In genomic region chr11:8469537-8469936, GRCm38 (mm10) we compare ENCODE assay signal across 12 mouse cellular contexts.
DNase-seq lines count a peak whose midpoint lies in the region; ATAC-seq and TF ChIP-seq lines count a peak whose summit lies in the region.
"Had no signal": no experiment of that assay in that cellular context is flagged by ENCODE, and none has a peak within 500 bp of the region (broad histone marks: within the 10 kb centered on the region; RNA-seq: fewer than 3 reads in every experiment).

No protein-coding gene starts in this region.

- no peak overlapping the region for H3K9ac ChIP-seq in limb, embryonic 14.5 days (ENCODE audit: low read depth, low read length, severe bottlenecking)
- H3K9ac ChIP-seq in hindbrain, embryonic 11.5 days (ENCODE audit: low read depth, low read length) = no peak overlapping the region

- no peaks in the 10 kb centered on the region for H3K36me3 ChIP-seq in heart, embryonic 10.5 days
- H3K36me3 ChIP-seq in E14TG2a.4 (ENCODE audit: insufficient read depth, low read length) = peaks cover 73% of the 10 kb centered on the region
- peaks cover 45% of the 10 kb centered on the region for H3K36me3 ChIP-seq in limb, embryonic 14.5 days (ENCODE audit: control insufficient read depth, insufficient read depth, low read length)
- H3K36me3 ChIP-seq in hindbrain, embryonic 11.5 days (ENCODE audit: control insufficient read depth, insufficient read depth, low read length) = no peaks in the 10 kb centered on the region
- H3K36me3 ChIP-seq: forebrain, embryonic 12.5 days had no signal

- peak overlapping the region; percentile 86 for H3K27ac ChIP-seq in heart, embryonic 10.5 days
- peak overlapping the region; percentile 91 for H3K27ac ChIP-seq in limb, embryonic 14.5 days (replicated peaks; ENCODE audit: low read depth, low read length)
- no peak overlapping the region for H3K27ac ChIP-seq in hindbrain, embryonic 11.5 days (ENCODE audit: low read depth, low read length)

- H3K4me1 ChIP-seq in heart, embryonic 10.5 days = peaks cover 44% of the 10 kb centered on the region
- peaks cover 77% of the 10 kb centered on the region for H3K4me1 ChIP-seq in E14TG2a.4 (replicated peaks; ENCODE audit: low read depth, low read length)
- peaks cover 42% of the 10 kb centered on the region for H3K4me1 ChIP-seq in limb, embryonic 14.5 days (ENCODE audit: control insufficient read depth, insufficient read depth, low read length)
- H3K4me1 ChIP-seq in hindbrain, embryonic 11.5 days (replicated peaks; ENCODE audit: control insufficient read depth, insufficient read depth, low read length) = no peaks in the 10 kb centered on the region

- H3K4me2 ChIP-seq in limb, embryonic 14.5 days (replicated peaks; ENCODE audit: low read depth, low read length, severe bottlenecking) = no peak overlapping the region
- H3K4me2 ChIP-seq in hindbrain, embryonic 11.5 days (replicated peaks; ENCODE audit: low read depth, low read length) = no peak overlapping the region

- no peak for DNase-seq in heart, embryonic 10.5 days (ENCODE audit: low spot score)
- DNase-seq in heart, adult 11 months = no peak
- DNase-seq in kidney, adult 18-20 months = peak; percentile 28
- no peak for DNase-seq in limb, embryonic 14.5 days (ENCODE audit: low spot score)
- DNase-seq in embryo, embryonic 10.5 days (ENCODE audit: low spot score) = no peak
- DNase-seq in hindbrain, embryonic 11.5 days (ENCODE audit: low spot score) = no peak
- DNase-seq: B cell, adult 2 months; cerebellum, postnatal 14 days; retina, postnatal 1 day had no signal

- no peak for ATAC-seq in limb, embryonic 14.5 days (ENCODE audit: low FRiP score, low read depth)
- ATAC-seq in cerebellum, adult (ENCODE audit: insufficient number of reproducible peaks, low FRiP score, low TSS enrichment) = no peak
- no peak for ATAC-seq in hindbrain, embryonic 11.5 days (ENCODE audit: low FRiP score)

- TF ChIP-seq CTCF in E14TG2a.4 (conservative IDR thresholded peaks at IDR 0.05; ENCODE audit: low read length) = no peak

- peaks cover 7% of the 10 kb centered on the region; the same call in 1 of the 2 replicates for H3K27me3 ChIP-seq in heart, embryonic 10.5 days (ENCODE audit: insufficient read depth, poor library complexity, severe bottlenecking)
- H3K27me3 ChIP-seq in E14TG2a.4 (ENCODE audit: insufficient read depth, low read length) = no peaks in the 10 kb centered on the region
- no peaks in the 10 kb centered on the region for H3K27me3 ChIP-seq in limb, embryonic 14.5 days (ENCODE audit: control insufficient read depth, insufficient read depth, low read length)
- no peaks in the 10 kb centered on the region for H3K27me3 ChIP-seq in hindbrain, embryonic 11.5 days (ENCODE audit: control insufficient read depth, insufficient read depth, low read length)
- H3K27me3 ChIP-seq: forebrain, embryonic 12.5 days had no signal

- H3K9me3 ChIP-seq in heart, embryonic 10.5 days = no peaks in the 10 kb centered on the region
- no peaks in the 10 kb centered on the region for H3K9me3 ChIP-seq in E14TG2a.4 (ENCODE audit: low read length)
- no peaks in the 10 kb centered on the region for H3K9me3 ChIP-seq in limb, embryonic 14.5 days (ENCODE audit: control insufficient read depth, low read length)
- no peaks in the 10 kb centered on the region for H3K9me3 ChIP-seq in hindbrain, embryonic 11.5 days (ENCODE audit: control insufficient read depth, low read length)
- H3K9me3 ChIP-seq: forebrain, embryonic 12.5 days had no signal

- TF ChIP-seq POLR2A in limb, embryonic 14.5 days (IDR thresholded peaks at IDR 0.05; ENCODE audit: borderline replicate concordance, extremely low read depth, insufficient read depth, insufficient read length) = no peak

- WGBS in heart, embryonic 10.5 days = 39% methylated on average over 9 of the region's 9 CpGs
- WGBS in limb, embryonic 14.5 days = 62% methylated on average over 9 of the region's 9 CpGs
- 71% methylated on average over 9 of the region's 9 CpGs for WGBS in hindbrain, embryonic 11.5 days

- H3K4me3 ChIP-seq in heart, embryonic 10.5 days = peak overlapping the region; percentile 61; the same call in 1 of the 2 replicates
- peak overlapping the region; percentile 11; the same call in 1 of the 2 replicates for H3K4me3 ChIP-seq in E14TG2a.4 (replicated peaks; ENCODE audit: low read length)
- H3K4me3 ChIP-seq in limb, embryonic 14.5 days (replicated peaks; ENCODE audit: low read length) = no peak overlapping the region
- no peak overlapping the region for H3K4me3 ChIP-seq in hindbrain, embryonic 11.5 days (ENCODE audit: low read depth, low read length)

Comparison
In these comparisons a context has a peak if more than half of its experiments do, and no peak if none do; other contexts are left out.
1. H3K4me3 ChIP-seq: peak in heart, embryonic 10.5 days (single experiment) and E14TG2a.4 (single experiment); none in limb, embryonic 14.5 days (single experiment) and hindbrain, embryonic 11.5 days (single experiment).